Mouse (Mus musculus) embryonic facial prominence, embryonic 13.5 days (tissue): Measurements from ENCODE around the gene Mphosph10. TPM values are rescaled to one million over a fixed set of nuclear protein-coding genes. Genes with fewer than 3 reads are reported as not detected.

Experiments used
- ATAC-seq: fragments of 200-750 bp; cut with Nextera tagmentation; 2 replicates; pipeline ENCODE4 v1.8.0; 2017; ENCODE audit warnings: low read depth; ENCODE audit not compliant: insufficient number of reproducible peaks, insufficient read depth, low FRiP score, low TSS enrichment
- H3K27ac ChIP-seq: fragments of 300-500 bp; sonication (generic); 2 replicates; pipeline ENCODE4 v1.5.1; 2015; ENCODE audit warnings: moderate library complexity, mild to moderate bottlenecking, inconsistent platforms
- H3K27me3 ChIP-seq: fragments of 300-500 bp; sonication (generic); 2 replicates; pipeline ENCODE4 v1.6.1; 2015; ENCODE audit warnings: mild to moderate bottlenecking, inconsistent platforms
- H3K36me3 ChIP-seq: fragments of 300-500 bp; sonication (generic); 2 replicates; pipeline ENCODE4 v1.6.1; 2015; ENCODE audit warnings: mild to moderate bottlenecking, inconsistent platforms
- H3K4me1 ChIP-seq: fragments of 300-500 bp; sonication (generic); 2 replicates; pipeline ENCODE4 v1.6.1; 2015; ENCODE audit warnings: inconsistent platforms
- H3K4me2 ChIP-seq: fragments of 300-500 bp; sonication (generic); 2 replicates; pipeline ENCODE4 v1.6.1; 2015; ENCODE audit warnings: moderate library complexity, mild to moderate bottlenecking, inconsistent platforms
- H3K4me3 ChIP-seq: fragments of 300-500 bp; sonication (generic); 2 replicates; pipeline ENCODE4 v1.5.1; 2015; ENCODE audit warnings: mild to moderate bottlenecking, inconsistent platforms
- H3K9ac ChIP-seq: fragments of 300-500 bp; sonication (generic); 2 replicates; pipeline ENCODE4 v1.6.1; 2015; ENCODE audit warnings: mild to moderate bottlenecking, inconsistent platforms
- H3K9me3 ChIP-seq: fragments of 300-500 bp; sonication (generic); 2 replicates; pipeline ENCODE4 v1.6.1; 2016; ENCODE audit warnings: inconsistent platforms
- WGBS: fragments of 180-500 bp; shearing (Covaris S2); methylation state at CpG from one replicate; pipeline ENCODE4 v1.1.7; 2015; ENCODE audit warnings: mixed read lengths; 5-methylcytosine and 5-hydroxymethylcytosine counted together
- polyA plus RNA-seq: library from polyadenylated mRNA; unstranded; fragments of >200 nt; fragmentation: Nextera tagmentation; extraction: Ambion mirVana; gene quantifications from 2 replicates; pipeline ENCODE4 v1.2.1, GENCODE M21; 2015

Gene Mphosph10
- 48.6 and 49.5 TPM in 2 replicates for polyA plus RNA-seq

DNA sequence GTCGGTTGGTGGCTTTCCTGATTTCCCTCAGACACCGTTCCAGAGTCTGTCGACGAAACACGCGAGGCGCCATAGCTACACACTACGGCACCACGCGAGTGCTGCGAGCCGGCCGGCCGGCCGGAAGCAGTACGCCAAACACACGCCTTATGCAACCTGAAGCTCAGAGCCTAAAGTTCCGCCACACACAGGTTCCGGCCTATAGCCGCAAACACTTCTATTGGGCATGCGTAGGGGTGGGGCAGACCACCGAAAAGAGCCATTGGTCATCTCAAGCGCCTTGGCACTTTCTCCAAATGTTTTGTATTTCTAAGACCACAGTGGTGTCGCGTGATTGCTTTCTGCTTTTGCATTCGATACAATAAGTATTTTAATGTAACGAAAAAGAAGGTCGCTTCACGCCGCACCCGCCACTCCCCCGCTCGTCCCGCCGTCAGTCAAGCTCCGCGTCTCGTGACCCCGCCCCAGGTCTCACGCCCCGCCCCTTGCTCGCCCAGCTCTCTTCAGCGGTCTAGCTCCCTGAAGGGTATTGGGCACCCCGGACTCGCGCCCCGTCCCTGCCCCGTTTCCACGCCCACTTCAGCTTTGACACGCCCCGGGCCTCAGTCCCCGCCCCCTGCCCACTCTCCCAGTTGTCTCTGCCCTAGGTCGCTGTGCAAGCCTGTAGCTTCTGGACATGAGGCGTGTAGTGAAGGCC is at the start of gene Mphosph10, which contains the start of gene Mcee:
Mphosph10 (minus strand) TSS at position 147 of the 697 bp plus-strand sequence.
Mcee (plus strand) TSS at position 486 of the 697 bp plus-strand sequence.
- under 1% methylated on average over 53 of the region's 54 CpGs for WGBS
- peak within 1 kb of the TSS; percentile 86 for H3K27ac ChIP-seq
- H3K4me2 ChIP-seq: peak within 1 kb of the TSS; percentile 93
- H3K9me3 ChIP-seq: no peaks in the 10 kb centered on the region
- H3K9ac ChIP-seq: peak within 1 kb of the TSS; percentile 89
- H3K4me3 ChIP-seq: peak within 1 kb of the TSS; percentile 80
- peaks cover 14% of the 10 kb centered on the region for H3K4me1 ChIP-seq
- ATAC-seq: peak; percentile 98
- H3K36me3 ChIP-seq: peaks cover 22% of the 10 kb centered on the region
- no peaks in the 10 kb centered on the region for H3K27me3 ChIP-seq

GRCm38 (mm10) chr7:64440519-64440918 is 48.5 kb upstream of the Mphosph10 start:
- 78% methylated on average over 8 of the region's 8 CpGs for WGBS
- no peaks in the 10 kb centered on the region for H3K9me3 ChIP-seq
- ATAC-seq: no peak
- H3K4me1 ChIP-seq: peaks cover 15% of the 10 kb centered on the region
- H3K27me3 ChIP-seq: no peaks in the 10 kb centered on the region
- H3K36me3 ChIP-seq: no peaks in the 10 kb centered on the region
- no peak overlapping the region for H3K9ac ChIP-seq
- no peak overlapping the region for H3K4me2 ChIP-seq
- no peak overlapping the region for H3K4me3 ChIP-seq
- H3K27ac ChIP-seq: no peak overlapping the region; the same call in 1 of the 2 replicates

- Histone ChIP-seq H3K36me3 (no peaks in the 10 kb centered on the region), H3K4me2 (no peak overlapping the region), H3K27me3 (no peaks in the 10 kb centered on the region), H3K9me3 (no peaks in the 10 kb centered on the region), H3K9ac (no peak overlapping the region), H3K4me3 (no peak overlapping the region), H3K4me1 (peaks cover 15% of the 10 kb centered on the region), H3K27ac (no peak overlapping the region)
- ATAC-seq: no peak
- WGBS: 48% methylated on average over 5 of the region's 5 CpGs
Observed at GRCm38 (mm10) chr7:64439595-64440518, 47.8 kb upstream of the Mphosph10 start.

DNA sequence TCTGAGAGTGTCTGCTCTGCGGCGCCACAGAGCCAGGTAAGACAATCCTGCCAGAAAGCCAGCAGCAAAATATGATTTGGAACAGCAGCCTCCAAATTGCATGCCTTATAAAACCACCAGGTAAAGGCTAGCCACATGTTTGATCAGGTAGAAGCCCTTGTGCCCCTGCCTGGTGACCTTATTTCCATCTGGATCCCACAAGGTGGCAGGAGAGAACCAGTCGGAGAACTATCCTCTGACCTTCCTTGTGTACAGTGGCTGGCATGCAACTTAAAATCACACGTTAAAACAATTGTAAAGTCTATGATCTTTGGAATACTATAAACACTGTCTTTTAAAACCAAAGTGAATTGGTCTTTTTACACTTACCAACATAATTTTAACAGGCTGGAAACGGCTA is 32.8 kb upstream of the Mphosph10 start:
- Histone ChIP-seq H3K4me3 (no peak overlapping the region), H3K4me2 (no peak overlapping the region), H3K27ac (no peak overlapping the region), H3K9me3 (no peaks in the 10 kb centered on the region), H3K9ac (no peak overlapping the region), H3K4me1 (no peaks in the 10 kb centered on the region), H3K36me3 (no peaks in the 10 kb centered on the region), H3K27me3 (no peaks in the 10 kb centered on the region)
- 54% methylated on average over 5 of the region's 5 CpGs for WGBS
- no peak for ATAC-seq

GRCm38 (mm10) chr7:64403989-64404388 is 11.9 kb upstream of the Mphosph10 start:
- Histone ChIP-seq H3K4me3 (no peak overlapping the region), H3K9ac (no peak overlapping the region), H3K27ac (no peak overlapping the region), H3K27me3 (no peaks in the 10 kb centered on the region), H3K4me2 (no peak overlapping the region), H3K36me3 (peaks cover 10% of the 10 kb centered on the region), H3K4me1 (no peaks in the 10 kb centered on the region), H3K9me3 (no peaks in the 10 kb centered on the region)
- 88% methylated on average over 8 of the region's 8 CpGs for WGBS
- no peak for ATAC-seq

GRCm38 (mm10) chr7:64402452-64402851 is 10.4 kb upstream of the Mphosph10 start:
- Histone ChIP-seq H3K27ac (no peak overlapping the region), H3K4me2 (no peak overlapping the region), H3K36me3 (peaks cover 10% of the 10 kb centered on the region), H3K4me3 (no peak overlapping the region), H3K9me3 (no peaks in the 10 kb centered on the region), H3K4me1 (no peaks in the 10 kb centered on the region), H3K9ac (no peak overlapping the region), H3K27me3 (no peaks in the 10 kb centered on the region)
- no peak for ATAC-seq
- 89% methylated on average over 4 of the region's 4 CpGs for WGBS

- WGBS: 91% methylated on average over 1 of the region's 1 CpGs
- ATAC-seq: no peak
Observed at GRCm38 (mm10) chr7:64400725-64401124, 8.7 kb upstream of the Mphosph10 start.

DNA sequence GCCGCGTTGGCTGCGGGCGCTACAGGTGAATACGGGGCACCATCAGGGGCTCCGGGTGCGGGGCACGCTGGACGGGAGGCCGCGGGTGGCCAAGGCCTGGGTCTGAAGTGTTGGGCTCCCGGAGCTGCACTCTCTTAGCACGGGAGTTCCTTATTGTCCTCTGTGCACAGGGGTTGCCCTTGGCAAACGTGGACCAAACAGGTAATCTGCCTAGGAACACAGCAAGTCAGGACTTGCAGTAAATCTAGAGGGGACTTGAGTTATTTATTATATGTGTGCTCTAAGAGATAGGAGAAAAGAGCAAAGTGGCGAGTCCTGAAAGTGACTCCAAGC is 717 bp upstream of the Mphosph10 start:
- WGBS: under 1% methylated on average over 15 of the region's 15 CpGs
- peaks cover 14% of the 10 kb centered on the region for H3K4me1 ChIP-seq
- peak overlapping the region; percentile 93 for H3K4me2 ChIP-seq
- H3K27me3 ChIP-seq: no peaks in the 10 kb centered on the region
- H3K4me3 ChIP-seq: peak overlapping the region; percentile 80
- no peaks in the 10 kb centered on the region for H3K9me3 ChIP-seq
- no peak for ATAC-seq
- peak overlapping the region; percentile 86 for H3K27ac ChIP-seq
- peaks cover 19% of the 10 kb centered on the region for H3K36me3 ChIP-seq
- peak overlapping the region; percentile 89 for H3K9ac ChIP-seq

More at GRCm38 (mm10) chr7:64400725-64401124, 8.7 kb upstream of the Mphosph10 start:
- Histone ChIP-seq H3K9me3 (no peaks in the 10 kb centered on the region), H3K27me3 (no peaks in the 10 kb centered on the region), H3K4me1 (no peaks in the 10 kb centered on the region), H3K9ac (no peak overlapping the region), H3K4me2 (no peak overlapping the region), H3K36me3 (peaks cover 10% of the 10 kb centered on the region), H3K27ac (no peak overlapping the region), H3K4me3 (no peak overlapping the region)

GRCm38 (mm10) chr7:64391479-64391878 is 589 bp downstream of the Mphosph10 start:
- Histone ChIP-seq H3K9me3 (no peaks in the 10 kb centered on the region), H3K4me1 (peaks cover 14% of the 10 kb centered on the region), H3K36me3 (peaks cover 30% of the 10 kb centered on the region), H3K4me3 (peak overlapping the region; percentile 80), H3K9ac (peak overlapping the region; percentile 89), H3K27ac (peak overlapping the region; percentile 73), H3K4me2 (peak overlapping the region; percentile 93), H3K27me3 (no peaks in the 10 kb centered on the region)
- 5% methylated on average over 8 of the region's 8 CpGs for WGBS
- no peak for ATAC-seq

DNA sequence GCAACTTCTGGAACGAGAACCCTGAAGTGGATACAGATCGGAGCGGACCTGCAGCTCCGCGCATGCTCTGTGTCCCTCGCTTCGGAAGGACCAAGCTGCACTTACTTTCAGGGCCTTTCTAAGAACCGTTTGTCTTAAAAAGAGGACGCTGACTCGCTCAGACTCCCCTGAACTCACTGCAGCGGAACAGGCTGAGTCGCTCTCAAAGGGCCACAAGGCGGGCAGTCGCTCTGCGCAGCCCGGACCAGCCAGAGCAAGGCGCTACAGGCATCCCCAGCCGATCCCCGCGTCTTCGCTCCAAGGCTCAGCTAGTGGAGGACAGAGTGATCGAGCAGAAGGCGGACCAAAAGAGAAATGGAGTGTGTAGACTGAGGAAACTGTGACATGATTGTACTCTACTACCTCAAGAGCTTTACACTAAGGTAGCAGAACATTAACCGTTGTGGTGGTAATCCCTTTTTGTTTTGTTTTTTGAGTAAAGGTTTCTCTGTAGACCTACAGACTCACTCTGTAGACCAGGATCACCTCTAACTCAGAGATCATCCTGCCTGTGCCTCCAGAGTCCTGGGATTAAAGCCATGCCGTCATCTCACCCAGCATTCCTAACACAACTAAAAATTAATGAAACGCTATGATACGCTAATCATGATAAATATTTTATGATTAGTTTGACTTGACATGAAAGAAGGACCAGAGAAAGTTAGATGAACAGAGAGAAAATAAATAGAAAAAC is 18.1 kb downstream of the Mphosph10 start, which contains the start of gene Fan1:
Fan1 (minus strand) TSS at position 266 of the 733 bp plus-strand sequence.
- Histone ChIP-seq H3K4me2 (peak within 1 kb of the TSS; percentile 66), H3K9ac (peak within 1 kb of the TSS; percentile 84), H3K27me3 (no peaks in the 10 kb centered on the region), H3K27ac (peak within 1 kb of the TSS; percentile 98), H3K9me3 (no peaks in the 10 kb centered on the region), H3K36me3 (peaks cover 52% of the 10 kb centered on the region), H3K4me3 (peak within 1 kb of the TSS; percentile 66), H3K4me1 (peaks cover 12% of the 10 kb centered on the region)
- WGBS: 4% methylated on average over 27 of the region's 27 CpGs
- peak; percentile 91 for ATAC-seq
